Mouse (Mus musculus) heart, postnatal 0 days (tissue): ENCODE results near the gene Ndufc2. TPM values are rescaled to one million over a fixed set of nuclear protein-coding genes. Genes with fewer than 3 reads are reported as not detected.

ENCODE experiments used
- ATAC-seq: fragments of 200-750 bp; cut with Nextera tagmentation; 2 replicates; pipeline ENCODE4 v1.8.0; 2017; ENCODE audit warnings: low read depth, moderate number of reproducible peaks, moderate library complexity; ENCODE audit not compliant: insufficient read depth
- DNase-seq: peaks from one replicate; pipeline ENCODE4 v3.0.0-alpha.2; 2016; ENCODE audit warnings: low spot score
- H3K27ac ChIP-seq: fragments of 300-500 bp; sonication (generic); 2 replicates; pipeline ENCODE4 v1.5.1; 2014; ENCODE audit warnings: low read depth, mild to moderate bottlenecking
- H3K27me3 ChIP-seq: fragments of 300-500 bp; sonication (generic); 2 replicates; pipeline ENCODE4 v1.6.1; 2014; ENCODE audit warnings: low read length, mixed read lengths; ENCODE audit not compliant: control insufficient read depth, insufficient read depth
- H3K36me3 ChIP-seq: fragments of 300-500 bp; sonication (generic); replicated peaks from 2 replicates; pipeline ENCODE4 v1.6.1; 2014; ENCODE audit warnings: low read length, mixed read lengths; ENCODE audit not compliant: control insufficient read depth, insufficient read depth
- H3K4me1 ChIP-seq: fragments of 300-500 bp; sonication (generic); 2 replicates; pipeline ENCODE4 v1.6.1; 2014; ENCODE audit warnings: antibody characterized with exemption; ENCODE audit not compliant: control insufficient read depth, insufficient read depth
- H3K4me2 ChIP-seq: fragments of 300-500 bp; sonication (generic); 2 replicates; pipeline ENCODE4 v1.6.1; 2014; ENCODE audit warnings: low read depth, mild to moderate bottlenecking, low read length, moderate library complexity
- H3K4me3 ChIP-seq: fragments of 300-500 bp; sonication (generic); 2 replicates; pipeline ENCODE4 v1.5.1; 2014; ENCODE audit warnings: low read depth, low read length
- H3K9ac ChIP-seq: fragments of 300-500 bp; sonication (generic); replicated peaks from 2 replicates; pipeline ENCODE4 v1.6.1; 2014; ENCODE audit warnings: low read depth, low read length, mixed read lengths
- H3K9me3 ChIP-seq: fragments of 300-500 bp; sonication (generic); replicated peaks from 2 replicates; pipeline ENCODE4 v1.6.1; 2016; ENCODE audit warnings: low read length; ENCODE audit not compliant: control insufficient read depth
- CTCF ChIP-seq: IDR thresholded peaks from 2 replicates; pipeline ENCODE4 v1.5.1; 2016; ENCODE audit warnings: antibody characterized with exemption, control low read depth, low read depth
- EP300 ChIP-seq: IDR thresholded peaks from 2 replicates; pipeline ENCODE4 v1.6.1; 2016; ENCODE audit warnings: antibody characterized with exemption, low read depth
- WGBS: fragments of 180-500 bp; shearing (Covaris S2); extraction: QIAGEN DNeasy Blood & Tissue Kit; methylation state at CpG from one replicate; pipeline ENCODE4 v1.1.7; 2014; 5-methylcytosine and 5-hydroxymethylcytosine counted together
- polyA plus RNA-seq: library from polyadenylated mRNA; unstranded; fragments of >200 nt; fragmentation: Nextera tagmentation; extraction: Ambion mirVana; gene quantifications from 2 replicates; pipeline ENCODE4 v1.2.1, GENCODE M21; 2015
- total RNA-seq: library from RNA; depleted of rRNA; stranded (reverse); fragments of >200 nt; gene quantifications from 2 replicates; pipeline ENCODE4 v1.2.3, GENCODE M21; 2014; ENCODE audit warnings: low replicate concordance

Gene Ndufc2
- total and polyA plus RNA-seq, 2 experiments from 2014 or later = 949 to 1,243 TPM

GRCm38 (mm10) chr7:97388541-97388940 is 11.3 kb upstream of the Ndufc2 start:
- no peak overlapping the region for H3K4me2 ChIP-seq
- no peak overlapping the region for H3K27ac ChIP-seq
- TF ChIP-seq CTCF (no peak), EP300 (no peak)
- H3K4me3 ChIP-seq = no peak overlapping the region
- no peak for ATAC-seq
- WGBS = 95% methylated on average over 4 of the region's 4 CpGs
- no peak overlapping the region for H3K9ac ChIP-seq
- no peaks in the 10 kb centered on the region for H3K27me3 ChIP-seq
- H3K4me1 ChIP-seq = no peaks in the 10 kb centered on the region
- no peaks in the 10 kb centered on the region for H3K9me3 ChIP-seq
- no peak for DNase-seq
- peaks cover 70% of the 10 kb centered on the region for H3K36me3 ChIP-seq

GRCm38 (mm10) chr7:97391293-97392078 is 8.3 kb upstream of the Ndufc2 start:
- H3K4me1 ChIP-seq = no peaks in the 10 kb centered on the region
- peak overlapping the region; percentile 26 for H3K27ac ChIP-seq
- H3K9ac ChIP-seq = no peak overlapping the region
- no peaks in the 10 kb centered on the region for H3K27me3 ChIP-seq
- WGBS = 65% methylated on average over 13 of the region's 13 CpGs
- TF ChIP-seq CTCF (no peak), EP300 (no peak)
- DNase-seq (no peak), ATAC-seq (0 out of 2 replicates have a peak, but pooled peaks have one; percentile 14)
- H3K4me2 ChIP-seq = no peak overlapping the region
- peaks cover 44% of the 10 kb centered on the region for H3K36me3 ChIP-seq
- no peak overlapping the region for H3K4me3 ChIP-seq
- H3K9me3 ChIP-seq = no peaks in the 10 kb centered on the region

GRCm38 (mm10) chr7:97392079-97392445 is 7.7 kb upstream of the Ndufc2 start:
- WGBS = 67% methylated on average over 6 of the region's 6 CpGs
- DNase-seq (no peak), ATAC-seq (peak; percentile 60)
- no peaks in the 10 kb centered on the region for H3K9me3 ChIP-seq
- TF ChIP-seq EP300 (peak; percentile 92), CTCF (no peak)
- H3K9ac ChIP-seq = no peak overlapping the region
- H3K27ac ChIP-seq = no peak overlapping the region
- peaks cover 40% of the 10 kb centered on the region for H3K36me3 ChIP-seq
- no peak overlapping the region for H3K4me3 ChIP-seq
- H3K27me3 ChIP-seq = no peaks in the 10 kb centered on the region
- no peaks in the 10 kb centered on the region for H3K4me1 ChIP-seq
- H3K4me2 ChIP-seq = no peak overlapping the region

- no peak overlapping the region for H3K4me3 ChIP-seq
- no peak for ATAC-seq
- H3K27ac ChIP-seq = no peak overlapping the region
- DNase-seq = no peak
- H3K9ac ChIP-seq = no peak overlapping the region
- no peaks in the 10 kb centered on the region for H3K27me3 ChIP-seq
- TF ChIP-seq CTCF (no peak), EP300 (no peak)
- peaks cover 2% of the 10 kb centered on the region; the same call in 1 of the 2 replicates for H3K4me1 ChIP-seq
- 69% methylated on average over 2 of the region's 2 CpGs for WGBS
- H3K36me3 ChIP-seq = peaks cover 20% of the 10 kb centered on the region
- no peaks in the 10 kb centered on the region for H3K9me3 ChIP-seq
- no peak overlapping the region for H3K4me2 ChIP-seq
Measured at GRCm38 (mm10) chr7:97394375-97394774, 5.4 kb upstream of the Ndufc2 start.

GRCm38 (mm10) chr7:97398943-97399342 is 860 bp upstream of the Ndufc2 start:
- ATAC-seq (no peak), DNase-seq (no peak)
- Histone ChIP-seq H3K4me1 (peaks cover 23% of the 10 kb centered on the region), H3K4me2 (no peak overlapping the region), H3K27me3 (no peaks in the 10 kb centered on the region), H3K9me3 (no peaks in the 10 kb centered on the region), H3K4me3 (no peak overlapping the region), H3K9ac (no peak overlapping the region), H3K36me3 (no peaks in the 10 kb centered on the region), H3K27ac (no peak overlapping the region)
- WGBS = 85% methylated on average over 6 of the region's 6 CpGs
- TF ChIP-seq CTCF (no peak), EP300 (no peak)
